Mouse (Mus musculus): ENCODE results near the gene Platr17. TPM values are rescaled to one million over a fixed set of nuclear protein-coding genes. Genes with fewer than 3 reads are reported as not detected.
A peak's percentile ranks its signal among the peaks of the same experiment; 100 is the strongest.
"Not testable (repeated sequence)": the region's sequence is repeated elsewhere in the genome, so short reads cannot be mapped to it uniquely, and the experiment has no call there.

The Platr17 gene
- polyA plus RNA-seq, 1 experiment = not detected

GRCm38 (mm10) chr17:33948905-33949537 lies 44.1 kb downstream of the Platr17 start:
- H3K36me3 ChIP-seq (ENCODE audit: control insufficient read depth, insufficient read depth, low read length) = peaks cover 1% of the 10 kb centered on the region; the same call in 1 of the 2 replicates
- TF ChIP-seq POLR2A (IDR thresholded peaks at IDR 0.05; ENCODE audit: control insufficient read depth, low read depth, low read length) (no peak), CTCF (IDR thresholded peaks at IDR 0.05; ENCODE audit: control insufficient read depth, insufficient read depth, insufficient replicate concordance, low read depth, low read length) (no peak)
- H3K4me3 ChIP-seq (ENCODE audit: control insufficient read depth, low read depth, low read length) = no peak overlapping the region
- H3K27me3 ChIP-seq (ENCODE audit: control insufficient read depth, insufficient read depth, low read length) = no peaks in the 10 kb centered on the region
- peaks cover 17% of the 10 kb centered on the region for H3K4me1 ChIP-seq (ENCODE audit: control insufficient read depth, insufficient read depth, low read length)
- H3K27ac ChIP-seq (ENCODE audit: control insufficient read depth, insufficient read depth, low read depth, low read length) = no peak overlapping the region

GRCm38 (mm10) chr17:33950131-33950625 lies 45.2 kb downstream of the Platr17 start:
- no peak overlapping the region; the same call in 1 of the 2 replicates for H3K4me3 ChIP-seq (ENCODE audit: control insufficient read depth, low read depth, low read length)
- H3K36me3 ChIP-seq (ENCODE audit: control insufficient read depth, insufficient read depth, low read length) = no peaks in the 10 kb centered on the region; the same call in 1 of the 2 replicates
- H3K27ac ChIP-seq (ENCODE audit: control insufficient read depth, insufficient read depth, low read depth, low read length) = no peak overlapping the region
- H3K27me3 ChIP-seq (ENCODE audit: control insufficient read depth, insufficient read depth, low read length) = no peaks in the 10 kb centered on the region
- no peak for TF ChIP-seq CTCF (IDR thresholded peaks at IDR 0.05; ENCODE audit: control insufficient read depth, insufficient read depth, insufficient replicate concordance, low read depth, low read length)
- TF ChIP-seq POLR2A (IDR thresholded peaks at IDR 0.05; ENCODE audit: control insufficient read depth, low read depth, low read length) = no peak
- peaks cover 19% of the 10 kb centered on the region for H3K4me1 ChIP-seq (ENCODE audit: control insufficient read depth, insufficient read depth, low read length)

- no peaks in the 10 kb centered on the region; the same call in 1 of the 2 replicates for H3K36me3 ChIP-seq (ENCODE audit: control insufficient read depth, insufficient read depth, low read length)
- peaks cover 20% of the 10 kb centered on the region for H3K4me1 ChIP-seq (ENCODE audit: control insufficient read depth, insufficient read depth, low read length)
- no peaks in the 10 kb centered on the region for H3K27me3 ChIP-seq (ENCODE audit: control insufficient read depth, insufficient read depth, low read length)
- peak; percentile 59; the same call in 1 of the 2 replicates for TF ChIP-seq POLR2A (IDR thresholded peaks at IDR 0.05; ENCODE audit: control insufficient read depth, low read depth, low read length)
- TF ChIP-seq CTCF (IDR thresholded peaks at IDR 0.05; ENCODE audit: control insufficient read depth, insufficient read depth, insufficient replicate concordance, low read depth, low read length) = no peak
- peak within 1 kb of the TSS; percentile 19; the same call in 1 of the 2 replicates for H3K27ac ChIP-seq (ENCODE audit: control insufficient read depth, insufficient read depth, low read depth, low read length)
- H3K4me3 ChIP-seq (ENCODE audit: control insufficient read depth, low read depth, low read length) = peak within 1 kb of the TSS; percentile 60
Observed at GRCm38 (mm10) chr17:33951021-33951946, 46.3 kb downstream of the Platr17 start, which contains the start of gene B3galt4. Gene B3galt4, minus strand, starts transcription at chr17:33951488.

- not testable (repeated sequence) for H3K4me3 ChIP-seq (ENCODE audit: control insufficient read depth, low read depth, low read length); H3K27ac ChIP-seq (ENCODE audit: control insufficient read depth, insufficient read depth, low read depth, low read length); H3K36me3 ChIP-seq (ENCODE audit: control insufficient read depth, insufficient read depth, low read length); H3K27me3 ChIP-seq (ENCODE audit: control insufficient read depth, insufficient read depth, low read length)
- peaks cover 22% of the 10 kb centered on the region for H3K4me1 ChIP-seq (ENCODE audit: control insufficient read depth, insufficient read depth, low read length)
Observed at GRCm38 (mm10) chr17:33952015-33952414, 47.1 kb downstream of the Platr17 start.

GRCm38 (mm10) chr17:33952879-33953278 lies 47.9 kb downstream of the Platr17 start:
- no peak overlapping the region for H3K4me3 ChIP-seq (ENCODE audit: control insufficient read depth, low read depth, low read length)
- TF ChIP-seq CTCF (IDR thresholded peaks at IDR 0.05; ENCODE audit: control insufficient read depth, insufficient read depth, insufficient replicate concordance, low read depth, low read length) (no peak), POLR2A (IDR thresholded peaks at IDR 0.05; ENCODE audit: control insufficient read depth, low read depth, low read length) (no peak)
- no peaks in the 10 kb centered on the region; the same call in 1 of the 2 replicates for H3K36me3 ChIP-seq (ENCODE audit: control insufficient read depth, insufficient read depth, low read length)
- peaks cover 22% of the 10 kb centered on the region for H3K4me1 ChIP-seq (ENCODE audit: control insufficient read depth, insufficient read depth, low read length)
- H3K27me3 ChIP-seq (ENCODE audit: control insufficient read depth, insufficient read depth, low read length) = no peaks in the 10 kb centered on the region
- no peak overlapping the region for H3K27ac ChIP-seq (ENCODE audit: control insufficient read depth, insufficient read depth, low read depth, low read length)

GRCm38 (mm10) chr17:33953310-33953709 lies 48.4 kb downstream of the Platr17 start:
- no peak for TF ChIP-seq POLR2A (IDR thresholded peaks at IDR 0.05; ENCODE audit: control insufficient read depth, low read depth, low read length)
- no peak for TF ChIP-seq CTCF (IDR thresholded peaks at IDR 0.05; ENCODE audit: control insufficient read depth, insufficient read depth, insufficient replicate concordance, low read depth, low read length)
- no peaks in the 10 kb centered on the region for H3K27me3 ChIP-seq (ENCODE audit: control insufficient read depth, insufficient read depth, low read length)
- H3K4me1 ChIP-seq (ENCODE audit: control insufficient read depth, insufficient read depth, low read length) = peaks cover 22% of the 10 kb centered on the region
- no peak overlapping the region for H3K4me3 ChIP-seq (ENCODE audit: control insufficient read depth, low read depth, low read length)
- H3K36me3 ChIP-seq (ENCODE audit: control insufficient read depth, insufficient read depth, low read length) = no peaks in the 10 kb centered on the region; the same call in none of the 2 replicates
- H3K27ac ChIP-seq (ENCODE audit: control insufficient read depth, insufficient read depth, low read depth, low read length) = no peak overlapping the region

GRCm38 (mm10) chr17:33953961-33954565 lies 49.1 kb downstream of the Platr17 start:
- H3K27ac ChIP-seq (ENCODE audit: control insufficient read depth, insufficient read depth, low read depth, low read length) = no peak overlapping the region
- H3K4me3 ChIP-seq (ENCODE audit: control insufficient read depth, low read depth, low read length) = no peak overlapping the region
- H3K4me1 ChIP-seq (ENCODE audit: control insufficient read depth, insufficient read depth, low read length) = peaks cover 22% of the 10 kb centered on the region
- H3K36me3 ChIP-seq (ENCODE audit: control insufficient read depth, insufficient read depth, low read length) = no peaks in the 10 kb centered on the region; the same call in none of the 2 replicates
- no peaks in the 10 kb centered on the region for H3K27me3 ChIP-seq (ENCODE audit: control insufficient read depth, insufficient read depth, low read length)
- no peak for TF ChIP-seq POLR2A (IDR thresholded peaks at IDR 0.05; ENCODE audit: control insufficient read depth, low read depth, low read length)
- TF ChIP-seq CTCF (IDR thresholded peaks at IDR 0.05; ENCODE audit: control insufficient read depth, insufficient read depth, insufficient replicate concordance, low read depth, low read length) = no peak

All from testis, adult 2 months (tissue).